Mouse (Mus musculus) MN1 (cell line): ENCODE measurements around the gene Msi2.

Experiments used
- DNase-seq: peaks from one replicate; pipeline ENCODE4 v3.0.0-alpha.2; 2016; ENCODE audit warnings: low spot score

Msi2 gene

GRCm38 (mm10) chr11:88404247-88404677 lies 314.1 kb downstream of the Msi2 start:
- no peak for DNase-seq

DNA sequence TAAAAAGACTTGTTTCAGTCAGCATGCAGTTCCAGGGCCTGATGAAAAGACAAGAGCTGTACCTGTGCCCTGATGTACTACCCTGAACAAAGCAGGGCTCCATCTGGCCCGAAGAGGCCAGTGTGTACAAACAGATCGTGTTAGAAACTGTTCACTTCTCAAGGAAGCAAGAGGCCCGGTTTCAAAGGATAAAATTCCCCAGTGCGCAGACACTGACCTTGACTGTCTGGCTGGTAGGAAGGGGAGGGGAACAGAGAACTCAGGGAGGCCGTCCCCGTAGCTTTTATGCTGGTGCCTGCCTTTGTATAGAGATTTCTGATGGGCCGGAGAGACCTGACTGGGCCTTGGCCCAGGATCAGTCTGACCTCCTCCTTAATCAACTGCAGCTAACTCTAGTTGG lies 316.0 kb downstream of the Msi2 start:
- no peak for DNase-seq

GRCm38 (mm10) chr11:88401333-88401732 lies 317.0 kb downstream of the Msi2 start:
- no peak for DNase-seq

DNA sequence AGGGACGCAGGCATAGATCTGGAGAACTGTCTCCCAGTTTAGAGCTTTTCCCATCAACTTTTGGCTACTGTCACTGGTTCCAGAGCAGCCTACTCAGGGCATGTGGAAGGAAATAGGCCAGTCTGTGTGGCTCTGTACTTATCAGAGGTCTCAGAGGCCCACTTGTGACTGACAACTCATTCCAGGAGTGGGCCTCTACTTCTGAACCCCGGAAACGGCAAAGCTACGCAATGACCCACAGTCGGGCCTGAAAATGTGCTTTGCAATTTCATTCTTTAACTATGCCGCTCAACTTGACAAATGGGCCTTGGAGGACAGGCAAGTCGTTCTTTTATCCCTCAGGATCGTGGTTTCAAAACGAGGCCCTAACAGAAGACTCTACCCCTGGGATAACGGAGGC lies 317.4 kb downstream of the Msi2 start:
- no peak for DNase-seq

DNA sequence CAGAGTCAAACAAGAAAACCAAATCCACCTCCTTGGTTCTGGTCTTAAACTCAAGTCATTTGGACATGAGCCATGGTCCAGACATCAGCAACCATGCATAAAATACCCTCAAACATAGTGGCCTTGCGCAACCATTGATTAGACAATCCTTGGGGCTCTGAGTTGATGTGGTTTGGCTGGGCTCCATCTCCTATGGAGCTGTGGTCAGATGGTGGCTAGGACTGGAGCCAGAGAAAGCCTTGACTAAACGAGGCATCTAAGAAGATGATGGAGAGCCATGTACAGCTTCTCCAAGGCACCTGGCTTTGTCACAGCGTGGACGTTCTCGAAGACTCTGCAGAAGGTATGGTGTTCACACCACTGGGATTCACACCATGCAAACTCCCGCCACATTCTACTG lies 318.1 kb downstream of the Msi2 start:
- no peak for DNase-seq

GRCm38 (mm10) chr11:88399431-88399830 lies 318.9 kb downstream of the Msi2 start:
- DNase-seq, result peak; percentile 53

DNA sequence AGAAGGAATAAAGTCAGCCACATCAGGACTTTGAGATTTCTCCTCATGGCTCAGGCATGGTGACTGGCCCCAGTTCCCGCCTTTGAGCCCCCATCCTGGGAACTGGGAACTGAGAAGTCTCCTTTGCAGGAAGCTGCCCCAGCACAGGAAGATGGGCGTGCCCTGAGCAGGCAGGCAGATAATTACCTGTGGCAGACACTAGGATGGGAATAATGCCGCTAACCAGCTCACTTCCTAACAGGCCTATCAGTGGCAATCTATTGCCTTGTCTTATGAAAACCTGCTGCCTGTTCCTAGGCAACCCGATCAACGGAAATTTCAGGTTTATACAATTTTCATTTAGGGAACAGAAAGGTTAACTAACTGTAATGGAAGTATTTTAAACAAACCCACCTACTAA lies 319.3 kb downstream of the Msi2 start:
- DNase-seq, result no peak

- DNase-seq, result peak; percentile 80
Measured at GRCm38 (mm10) chr11:88395076-88395990, 323.0 kb downstream of the Msi2 start.

DNA sequence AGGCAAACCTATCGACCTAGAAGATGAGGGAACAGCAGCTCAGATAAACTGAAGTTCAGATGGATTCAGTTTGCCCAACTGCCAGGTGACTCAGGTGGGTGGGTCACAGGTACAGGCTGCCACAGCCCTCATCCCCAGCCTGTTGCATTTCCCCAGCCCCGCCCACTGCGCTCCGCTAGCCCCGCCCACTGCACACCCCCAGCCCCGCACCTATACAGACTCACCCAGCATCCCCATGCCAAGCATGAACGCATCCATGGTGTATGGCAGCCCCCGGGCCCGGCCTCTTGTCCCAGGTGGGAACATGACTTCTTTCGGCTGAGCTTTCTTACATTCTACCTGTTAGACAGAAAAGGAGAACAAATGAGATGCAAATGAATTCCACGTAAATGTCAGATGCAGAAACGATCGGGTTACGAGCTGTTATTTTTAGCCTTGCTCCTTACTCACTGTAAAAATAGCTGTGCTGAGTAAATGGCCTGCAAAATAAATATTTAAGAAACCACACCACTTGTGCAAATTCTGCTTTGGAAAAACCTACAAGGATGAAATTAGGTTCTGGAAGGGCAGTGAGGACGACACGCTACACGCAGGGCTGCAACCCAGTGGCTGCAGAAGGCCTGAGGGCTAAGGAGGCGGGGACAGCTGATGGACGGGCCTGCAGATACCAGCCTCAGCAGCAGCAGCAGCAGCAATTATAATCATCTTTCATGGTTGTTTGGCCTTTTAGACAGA lies 323.8 kb downstream of the Msi2 start:
- DNase-seq, result peak; percentile 42

- no peak for DNase-seq
Measured at GRCm38 (mm10) chr11:88392715-88393114, 325.6 kb downstream of the Msi2 start.

- no peak for DNase-seq
Measured at GRCm38 (mm10) chr11:88391181-88391814, 327.0 kb downstream of the Msi2 start.

DNA sequence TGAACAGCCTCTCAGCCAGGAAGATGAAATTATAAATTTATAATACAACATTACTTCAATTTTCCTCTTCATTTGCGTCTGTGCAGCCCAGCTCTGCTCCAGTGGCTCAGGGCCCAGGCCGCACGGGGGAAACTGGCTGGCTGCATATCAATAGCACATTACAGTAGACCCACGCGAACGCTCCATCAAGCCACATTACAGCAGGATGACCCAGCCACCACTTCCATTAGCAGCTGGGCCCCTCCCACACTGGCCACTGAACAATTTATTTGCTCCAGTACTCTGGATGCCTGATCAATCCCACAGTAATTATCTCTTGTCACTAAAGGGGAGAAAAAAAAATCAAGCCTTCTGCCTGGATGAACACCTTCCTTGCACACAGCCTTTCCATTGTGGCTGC lies 328.8 kb downstream of the Msi2 start:
- DNase-seq, result no peak

DNA sequence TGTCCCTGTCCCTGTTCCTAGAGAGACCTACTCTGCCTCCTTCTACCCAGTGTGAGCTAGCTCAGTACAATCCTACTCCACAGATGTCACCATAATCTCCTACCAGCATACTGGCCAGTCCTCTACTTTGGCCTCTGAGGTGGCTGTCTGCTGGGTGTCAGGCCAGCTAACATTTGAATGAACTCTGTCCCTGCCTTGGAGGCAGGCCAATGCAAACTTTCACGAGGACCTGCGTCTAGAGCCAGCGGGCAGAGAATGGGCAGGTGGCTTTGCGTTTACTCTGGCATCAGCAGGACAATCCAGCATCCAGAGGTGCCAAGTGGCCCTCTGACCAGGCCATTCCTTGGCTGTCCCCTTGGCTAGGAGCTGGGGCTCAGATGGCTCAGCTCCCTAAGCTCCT lies 331.4 kb downstream of the Msi2 start:
- DNase-seq, result no peak

DNA sequence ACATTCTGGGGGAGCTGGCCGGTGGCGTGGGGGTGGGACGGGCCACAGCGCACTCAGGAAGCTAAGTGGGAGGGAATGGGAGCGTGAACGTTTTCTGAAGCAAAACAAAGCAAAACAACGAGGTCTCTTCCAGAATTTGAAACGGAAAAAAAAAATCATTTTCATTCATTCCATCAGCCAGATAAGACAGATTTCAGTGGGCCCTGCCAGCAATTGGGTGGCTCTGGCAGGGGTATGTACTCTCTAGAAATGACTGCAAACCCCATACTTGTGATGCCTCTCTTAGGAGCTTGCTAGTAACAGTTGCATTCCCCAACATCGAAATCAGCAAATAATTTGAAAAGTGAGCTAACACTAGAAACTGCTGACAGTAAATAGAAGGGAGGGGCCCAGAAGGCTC lies 335.9 kb downstream of the Msi2 start:
- DNase-seq, result no peak

DNA sequence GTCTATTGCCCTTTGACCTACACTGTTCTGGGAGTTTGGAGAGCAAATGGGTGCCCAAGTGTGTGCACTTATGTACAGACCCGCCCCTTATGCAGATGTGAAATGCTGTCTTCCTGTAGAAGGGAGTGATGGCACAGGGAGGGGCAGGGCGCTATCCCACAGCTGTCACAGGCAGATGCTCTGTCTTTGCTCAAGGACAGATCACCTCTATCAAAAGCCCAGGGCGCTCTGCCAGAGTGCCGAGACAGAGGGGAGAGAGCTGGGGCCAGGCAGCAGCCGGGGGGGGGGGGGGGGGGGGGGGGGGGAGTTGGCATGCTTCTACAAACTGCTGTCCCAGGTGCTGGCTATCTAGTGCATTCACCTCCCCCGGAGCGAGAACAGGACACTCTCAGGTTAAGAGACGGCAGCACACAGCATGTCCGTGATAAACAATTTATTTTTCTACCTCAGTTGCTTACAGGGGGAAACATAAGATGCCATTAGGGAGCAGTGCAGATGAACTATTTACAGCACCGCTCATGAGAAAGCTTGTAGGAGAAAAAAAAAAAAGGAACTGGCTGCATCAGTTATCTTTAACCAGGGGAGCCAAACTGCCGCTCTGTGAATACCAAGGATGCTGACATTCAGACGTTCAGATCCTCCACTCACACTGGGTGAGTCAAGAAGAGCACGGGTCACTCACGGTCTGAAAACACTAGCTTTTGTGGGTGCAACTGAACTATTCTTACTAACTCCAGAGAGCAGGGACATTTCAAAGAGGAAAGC lies 337.0 kb downstream of the Msi2 start:
- DNase-seq, result peak; percentile 67

DNA sequence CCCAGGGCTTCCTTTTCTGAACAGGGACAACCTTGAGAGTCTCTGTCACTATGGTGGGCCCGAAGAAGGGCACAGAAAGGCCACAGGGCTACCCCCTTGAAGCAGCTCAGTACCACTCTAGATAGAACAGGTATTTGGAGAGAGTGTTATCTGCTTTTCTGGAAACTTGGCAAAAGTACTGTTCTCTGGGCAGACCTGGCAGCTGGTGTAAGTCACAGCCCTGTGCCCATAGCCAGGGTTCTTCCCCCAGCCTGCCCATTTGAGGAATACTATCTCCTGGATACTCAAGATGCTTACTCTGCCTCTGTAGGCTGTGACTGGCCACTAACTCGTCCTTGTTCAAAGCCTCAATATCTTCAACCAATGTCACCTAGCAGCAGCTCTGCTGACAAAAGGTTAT lies 338.7 kb downstream of the Msi2 start:
- DNase-seq, result no peak

DNA sequence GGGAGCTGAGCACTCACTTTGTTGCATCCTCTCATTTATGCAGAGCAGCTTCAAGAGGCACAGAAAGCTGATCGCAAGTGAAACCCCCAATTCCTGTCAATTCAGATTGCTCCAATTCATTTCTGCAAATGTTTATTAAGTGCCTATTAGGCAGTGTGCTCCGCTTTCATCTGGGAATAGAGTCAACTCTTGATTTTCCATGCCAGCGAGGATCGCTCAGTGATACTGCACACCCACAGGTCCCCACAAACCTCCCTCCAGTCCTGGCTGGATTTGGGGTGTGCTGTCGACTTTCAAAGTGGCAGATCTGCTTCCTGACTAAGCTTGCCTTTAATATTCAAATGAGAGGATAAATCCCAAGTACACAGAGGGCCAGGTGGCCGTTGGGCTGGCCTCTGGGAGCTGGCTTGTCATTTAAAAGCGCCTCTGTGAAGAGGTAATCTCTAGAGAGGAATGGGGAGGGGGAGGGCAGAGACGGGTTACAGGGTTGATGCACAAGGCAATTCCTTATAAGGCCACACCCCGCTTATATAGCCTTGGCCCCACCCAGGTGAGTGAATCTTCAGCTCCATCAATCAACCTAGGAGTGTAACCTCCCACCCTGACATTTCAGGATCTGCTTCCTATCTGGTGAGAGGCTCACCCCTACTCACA lies 339.5 kb downstream of the Msi2 start:
- no peak for DNase-seq

GRCm38 (mm10) chr11:88372589-88372988 lies 345.7 kb downstream of the Msi2 start:
- DNase-seq, result no peak

- DNase-seq, result no peak
Measured at GRCm38 (mm10) chr11:88369898-88370297, 348.4 kb downstream of the Msi2 start.

- no peak for DNase-seq
Measured at GRCm38 (mm10) chr11:88367501-88367900, 350.8 kb downstream of the Msi2 start.

DNA sequence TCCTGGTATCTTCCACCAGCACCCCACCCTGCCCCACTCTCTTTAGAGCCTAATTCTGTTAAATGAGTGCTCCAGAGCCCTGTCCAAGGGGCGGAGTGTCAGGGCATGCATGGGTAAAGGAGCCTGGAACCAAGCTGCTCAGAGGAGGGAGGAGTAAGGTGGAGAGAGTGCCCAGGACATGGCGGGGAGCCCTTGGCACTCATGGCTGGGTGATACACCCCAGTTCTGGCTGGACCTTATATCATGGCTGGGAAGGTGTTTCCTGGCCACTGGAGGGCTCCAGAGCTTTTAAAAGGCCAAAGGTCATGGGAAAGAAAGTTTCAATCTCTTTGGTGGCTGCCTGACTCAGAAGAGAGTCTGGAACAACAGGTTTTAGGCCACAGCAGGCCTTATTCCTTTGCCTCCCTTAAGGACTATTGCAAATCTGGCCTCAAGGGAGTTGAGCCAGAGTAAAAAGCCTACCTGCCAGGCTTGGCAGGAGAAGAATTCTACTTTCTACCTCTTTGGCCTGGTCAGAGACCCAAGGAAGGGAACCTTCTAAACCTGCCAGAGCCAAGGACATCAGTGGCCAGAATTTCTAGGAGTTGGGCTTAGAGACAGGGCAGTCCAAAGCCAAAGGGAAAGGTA lies 352.3 kb downstream of the Msi2 start:
- no peak for DNase-seq
